Mouse (Mus musculus) embryonic facial prominence, embryonic 15.5 days (tissue): ENCODE results near the gene Tnks2. TPM values are rescaled to one million over a fixed set of nuclear protein-coding genes. Genes with fewer than 3 reads are reported as not detected.
A peak's percentile ranks its signal among the peaks of the same experiment; 100 is the strongest.

Source experiments
- ATAC-seq: fragments of 200-750 bp; cut with Nextera tagmentation; 2 replicates; pipeline ENCODE4 v1.8.0; 2017; ENCODE audit warnings: low read depth, moderate TSS enrichment; ENCODE audit not compliant: insufficient number of reproducible peaks, low FRiP score, low TSS enrichment
- H3K27ac ChIP-seq: fragments of 300-500 bp; sonication (generic); replicated peaks from 2 replicates; pipeline ENCODE4 v1.5.1; 2015; ENCODE audit warnings: mild to moderate bottlenecking, inconsistent platforms
- H3K27me3 ChIP-seq: fragments of 300-500 bp; sonication (generic); 2 replicates; pipeline ENCODE4 v1.6.1; 2015; ENCODE audit warnings: inconsistent platforms
- H3K36me3 ChIP-seq: fragments of 300-500 bp; sonication (generic); 2 replicates; pipeline ENCODE4 v1.6.1; 2015; ENCODE audit warnings: mild to moderate bottlenecking, inconsistent platforms
- H3K4me1 ChIP-seq: fragments of 300-500 bp; sonication (generic); 2 replicates; pipeline ENCODE4 v1.6.1; 2015; ENCODE audit warnings: inconsistent platforms
- H3K4me2 ChIP-seq: fragments of 300-500 bp; sonication (generic); replicated peaks from 2 replicates; pipeline ENCODE4 v1.6.1; 2015; ENCODE audit warnings: mild to moderate bottlenecking, inconsistent platforms
- H3K4me3 ChIP-seq: fragments of 300-500 bp; sonication (generic); replicated peaks from 2 replicates; pipeline ENCODE4 v1.5.1; 2015; ENCODE audit warnings: mild to moderate bottlenecking, inconsistent platforms
- H3K9ac ChIP-seq: fragments of 300-500 bp; sonication (generic); 2 replicates; pipeline ENCODE4 v1.6.1; 2015; ENCODE audit warnings: inconsistent platforms
- H3K9me3 ChIP-seq: fragments of 300-500 bp; sonication (generic); replicated peaks from 2 replicates; pipeline ENCODE4 v1.6.1; 2016; ENCODE audit warnings: inconsistent platforms
- WGBS: fragments of 180-500 bp; shearing (Covaris S2); methylation state at CpG from one replicate; pipeline ENCODE4 v1.1.7; 2015; 5-methylcytosine and 5-hydroxymethylcytosine counted together
- polyA plus RNA-seq: library from polyadenylated mRNA; unstranded; fragments of >200 nt; fragmentation: Nextera tagmentation; extraction: Ambion mirVana; gene quantifications from 2 replicates; pipeline ENCODE4 v1.2.1, GENCODE M21; 2015

Gene Tnks2
- polyA plus RNA-seq, 1 experiment from 2014 or later = 45.4 TPM

DNA sequence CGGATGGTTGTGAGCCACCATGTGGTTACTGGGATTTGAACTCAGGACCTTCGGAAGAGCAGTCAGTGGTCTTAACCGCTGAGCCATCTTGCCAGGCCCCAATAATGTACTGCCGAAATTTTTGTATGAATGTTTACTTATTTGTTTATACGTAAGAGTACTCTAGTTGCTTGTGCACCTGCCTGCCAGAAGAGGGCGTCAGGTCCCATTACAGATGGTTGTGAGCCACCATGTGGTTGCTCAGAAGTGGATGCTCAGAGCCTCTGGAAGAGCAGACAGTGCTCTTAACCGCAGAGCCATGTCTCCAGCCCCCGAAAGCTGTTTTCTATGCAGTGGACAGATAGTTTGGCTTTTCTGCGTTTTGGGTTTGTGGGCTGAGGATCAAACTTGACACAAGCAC lies 63.7 kb downstream of the Tnks2 start:
- 47% methylated on average over 9 of the region's 9 CpGs for WGBS
- no peak for ATAC-seq

DNA sequence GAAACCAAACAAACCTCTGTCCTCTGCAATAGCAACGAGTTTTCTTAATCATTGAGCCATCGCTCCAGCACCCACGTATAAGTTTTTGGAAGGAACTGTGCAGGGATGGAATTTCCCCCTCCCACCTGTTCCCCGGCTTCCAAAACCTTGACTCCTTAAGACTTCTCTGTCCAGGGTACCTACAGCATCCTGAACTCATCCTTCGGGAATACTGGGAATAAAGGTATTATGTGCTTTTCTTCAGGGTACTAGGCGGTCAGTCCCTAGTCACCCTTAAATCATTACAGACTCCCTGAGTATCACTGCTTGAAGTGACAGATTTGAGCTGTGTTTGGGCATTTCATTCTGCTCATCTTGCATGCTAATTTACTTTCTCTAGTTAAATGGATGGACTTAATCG lies 69.3 kb downstream of the Tnks2 start:
- H3K27me3 ChIP-seq = no peaks in the 10 kb centered on the region
- peak overlapping the region; percentile 78 for H3K4me2 ChIP-seq
- no peaks in the 10 kb centered on the region for H3K36me3 ChIP-seq
- H3K9ac ChIP-seq = no peak overlapping the region
- ATAC-seq = no peak
- H3K4me3 ChIP-seq = peak overlapping the region; percentile 55; the same call in 1 of the 2 replicates
- H3K27ac ChIP-seq = no peak overlapping the region
- H3K9me3 ChIP-seq = no peaks in the 10 kb centered on the region
- 39% methylated on average over 7 of the region's 7 CpGs for WGBS
- no peaks in the 10 kb centered on the region for H3K4me1 ChIP-seq

More for the DNA sequence above, 63.7 kb downstream of the Tnks2 start:
- Histone ChIP-seq H3K4me1 (peaks cover 5% of the 10 kb centered on the region), H3K9me3 (no peaks in the 10 kb centered on the region), H3K9ac (no peak overlapping the region), H3K27me3 (no peaks in the 10 kb centered on the region), H3K36me3 (peaks cover 21% of the 10 kb centered on the region), H3K4me2 (no peak overlapping the region), H3K27ac (no peak overlapping the region), H3K4me3 (no peak overlapping the region)

DNA sequence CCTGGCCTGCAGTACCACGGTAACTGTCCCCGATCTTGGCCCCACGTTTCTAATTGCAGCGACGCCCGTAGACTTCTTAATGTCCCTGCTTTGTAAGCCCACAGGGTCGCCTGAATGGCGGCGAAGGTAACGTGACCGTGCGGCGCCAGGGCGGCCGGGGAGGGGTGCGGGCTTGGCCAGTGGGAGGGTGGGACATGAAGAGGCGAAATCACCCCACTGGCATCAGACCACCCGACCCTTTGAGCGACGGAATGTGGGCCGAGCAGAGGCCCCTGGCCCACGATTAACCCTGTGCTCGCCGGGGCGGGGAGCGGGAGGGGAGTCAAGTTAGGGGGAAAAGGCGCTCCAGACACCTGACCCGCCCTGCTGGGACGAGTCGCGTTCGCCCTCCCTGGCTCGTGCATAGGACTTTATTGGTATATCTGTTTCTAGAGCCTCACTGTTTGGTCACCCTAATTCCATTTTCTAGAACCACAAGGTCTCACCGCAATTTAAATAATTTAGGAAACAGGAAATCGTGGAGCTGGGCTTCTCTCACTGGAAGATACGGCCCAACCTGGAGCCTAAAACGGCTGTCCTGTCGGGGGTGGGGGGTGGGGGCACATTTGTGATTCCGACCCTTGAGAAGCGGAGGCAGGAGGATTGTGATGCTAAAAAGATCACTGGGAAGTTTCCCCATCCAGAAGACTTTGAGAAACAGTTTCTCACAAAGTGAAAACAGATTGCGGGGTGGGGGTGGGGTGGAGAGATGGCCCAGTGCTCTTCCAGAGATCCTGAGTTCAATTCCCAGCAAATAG lies 70.4 kb downstream of the Tnks2 start:
- no peaks in the 10 kb centered on the region for H3K4me1 ChIP-seq
- H3K4me3 ChIP-seq = peak overlapping the region; percentile 55
- H3K4me2 ChIP-seq = peak overlapping the region; percentile 78
- H3K36me3 ChIP-seq = no peaks in the 10 kb centered on the region
- no peak overlapping the region for H3K27ac ChIP-seq
- 2% methylated on average over 41 of the region's 41 CpGs for WGBS
- no peaks in the 10 kb centered on the region for H3K9me3 ChIP-seq
- H3K27me3 ChIP-seq = no peaks in the 10 kb centered on the region
- ATAC-seq = peak; percentile 65
- H3K9ac ChIP-seq = peak overlapping the region; percentile 36

DNA sequence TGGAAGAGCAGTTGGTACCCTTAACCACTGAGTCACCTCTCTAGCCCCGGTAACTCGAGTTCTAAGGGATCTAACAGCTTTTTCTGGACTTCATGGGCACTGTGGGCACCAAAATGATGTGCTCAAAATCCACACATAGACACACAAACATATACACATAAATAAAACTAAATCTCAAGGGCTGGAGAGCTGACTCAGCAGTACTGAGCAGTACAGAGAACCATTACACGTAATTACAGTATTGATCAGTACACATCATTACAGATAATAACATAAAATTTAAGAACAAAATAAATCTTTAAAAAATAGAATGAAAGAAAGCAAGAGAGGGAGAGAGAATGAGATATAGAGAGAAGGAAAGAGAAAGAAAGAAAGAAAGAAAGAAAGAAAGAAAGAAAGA lies 75.1 kb downstream of the Tnks2 start:
- Histone ChIP-seq H3K4me2 (no peak overlapping the region), H3K4me1 (0 out of 2 replicates have a peak, but pooled peaks cover 3% of the 10 kb centered on the region), H3K9ac (no peak overlapping the region), H3K9me3 (no peaks in the 10 kb centered on the region), H3K27me3 (no peaks in the 10 kb centered on the region), H3K4me3 (no peak overlapping the region), H3K36me3 (no peaks in the 10 kb centered on the region), H3K27ac (no peak overlapping the region)
- WGBS = 85% methylated on average over 3 of the region's 3 CpGs
- no peak for ATAC-seq

DNA sequence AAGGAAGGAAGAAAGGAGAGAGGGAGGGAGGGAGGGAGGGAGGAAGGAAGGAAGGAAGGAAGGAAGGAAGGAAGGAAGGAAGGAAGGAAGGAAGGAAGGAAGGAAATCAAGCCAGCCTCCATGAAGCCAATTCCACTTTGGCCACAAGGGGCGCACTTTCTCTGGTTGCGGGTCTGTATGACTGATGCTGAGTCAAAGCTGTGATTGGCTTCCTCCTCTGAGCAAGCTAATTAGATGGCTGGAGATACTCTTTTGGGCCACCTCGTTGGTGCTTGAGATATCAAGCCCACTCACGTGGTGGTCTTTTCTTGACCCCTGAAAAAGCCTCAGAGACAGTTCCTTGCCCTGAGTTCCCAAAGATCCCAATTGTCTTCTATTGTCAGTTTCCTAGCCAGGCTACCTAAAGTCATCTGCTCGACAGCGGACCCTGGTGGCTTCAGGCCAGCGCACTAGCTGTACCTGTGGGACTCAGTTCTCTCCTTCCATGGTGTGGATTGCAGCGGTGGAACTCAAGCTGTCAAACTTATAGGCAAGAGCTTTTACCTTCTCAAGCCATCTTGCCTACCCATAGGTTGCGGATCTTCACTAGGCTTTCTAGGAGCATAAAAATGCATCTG lies 75.8 kb downstream of the Tnks2 start:
- no peak overlapping the region for H3K4me3 ChIP-seq
- 0 out of 2 replicates have a peak, but pooled peaks cover 3% of the 10 kb centered on the region for H3K4me1 ChIP-seq
- no peaks in the 10 kb centered on the region for H3K9me3 ChIP-seq
- 26% methylated on average over 9 of the region's 9 CpGs for WGBS
- ATAC-seq = no peak
- H3K9ac ChIP-seq = no peak overlapping the region
- H3K27ac ChIP-seq = no peak overlapping the region
- no peaks in the 10 kb centered on the region for H3K36me3 ChIP-seq
- H3K4me2 ChIP-seq = no peak overlapping the region
- no peaks in the 10 kb centered on the region for H3K27me3 ChIP-seq

DNA sequence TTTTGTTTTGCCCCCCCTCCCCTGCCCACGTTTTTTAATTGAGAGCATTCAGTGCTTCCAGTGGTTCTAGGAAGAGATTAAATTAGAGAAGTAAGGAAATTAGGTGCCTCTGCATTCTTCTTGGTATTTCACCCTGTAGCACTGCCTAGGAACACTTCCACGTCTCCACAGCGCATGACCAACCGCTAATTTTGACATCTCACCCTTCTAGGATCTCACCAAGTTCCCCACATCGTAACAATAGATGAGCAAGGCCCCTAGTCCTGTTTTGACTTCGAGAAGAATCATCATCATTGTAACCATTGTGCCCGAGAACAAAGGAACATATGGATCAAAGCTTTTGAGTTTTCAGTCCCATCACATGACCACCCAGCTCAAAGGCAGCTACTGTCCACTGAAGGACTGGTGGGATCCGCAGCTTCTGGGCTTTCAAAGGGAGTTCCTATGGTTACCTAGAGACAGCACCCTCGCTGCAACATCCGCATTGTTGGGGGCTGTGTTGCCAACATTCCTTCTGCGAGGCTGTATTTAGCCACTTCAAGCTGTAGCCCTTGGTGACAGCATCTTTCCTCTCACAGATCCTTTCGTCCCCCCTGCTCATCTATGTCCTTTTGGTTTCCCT lies 76.5 kb downstream of the Tnks2 start:
- Histone ChIP-seq H3K4me3 (no peak overlapping the region), H3K9ac (no peak overlapping the region), H3K36me3 (no peaks in the 10 kb centered on the region), H3K27me3 (no peaks in the 10 kb centered on the region), H3K4me1 (0 out of 2 replicates have a peak, but pooled peaks cover 3% of the 10 kb centered on the region), H3K4me2 (no peak overlapping the region), H3K9me3 (no peaks in the 10 kb centered on the region), H3K27ac (no peak overlapping the region)
- ATAC-seq = no peak
- WGBS = 41% methylated on average over 12 of the region's 12 CpGs

DNA sequence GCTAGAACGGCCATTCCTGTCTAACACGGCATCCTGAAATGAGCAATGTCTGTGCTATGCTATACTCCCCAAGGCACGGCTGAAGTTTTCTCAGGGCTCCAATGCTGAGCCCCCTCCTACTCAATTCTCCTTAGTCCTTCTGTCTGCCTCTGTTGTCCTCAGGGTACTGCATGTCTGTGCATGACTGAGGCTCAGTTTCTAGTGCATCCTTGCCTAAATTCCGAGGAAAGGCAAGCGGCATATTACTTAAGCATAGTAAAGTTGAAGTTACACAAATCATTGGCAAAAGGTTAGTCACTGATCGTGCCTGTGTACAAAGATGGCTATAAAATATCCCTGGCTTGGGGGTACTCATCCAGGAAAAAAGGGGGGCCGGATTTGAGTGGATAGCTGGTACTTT lies 79.0 kb downstream of the Tnks2 start:
- no peak overlapping the region for H3K9ac ChIP-seq
- no peak overlapping the region for H3K27ac ChIP-seq
- WGBS = 54% methylated on average over 7 of the region's 7 CpGs

DNA sequence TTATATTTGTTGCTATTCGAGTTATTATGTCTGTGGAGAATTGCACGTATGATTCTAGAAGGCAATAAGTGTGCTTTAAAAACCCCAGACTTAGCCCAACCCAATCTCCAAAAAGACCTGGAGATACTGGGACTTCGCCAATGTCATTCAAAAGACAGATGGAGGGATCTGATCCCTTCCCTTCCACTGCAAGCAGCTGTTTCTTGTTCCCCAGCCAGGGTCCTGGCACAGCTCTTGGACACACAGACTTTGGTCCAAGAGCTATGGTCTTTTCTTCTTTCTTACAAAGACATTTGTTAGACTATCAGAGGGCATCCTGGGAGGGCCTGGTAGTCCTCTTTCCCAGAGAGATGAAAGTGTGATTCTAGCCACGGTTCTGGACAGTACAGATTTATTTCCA lies 82.2 kb downstream of the Tnks2 start:
- no peak for ATAC-seq
- WGBS = 72% methylated on average over 4 of the region's 4 CpGs
- no peak overlapping the region for H3K4me2 ChIP-seq
- no peak overlapping the region for H3K27ac ChIP-seq
- no peaks in the 10 kb centered on the region for H3K36me3 ChIP-seq
- H3K9ac ChIP-seq = no peak overlapping the region
- no peak overlapping the region for H3K4me3 ChIP-seq
- H3K4me1 ChIP-seq = peaks cover 9% of the 10 kb centered on the region; the same call in 1 of the 2 replicates
- H3K9me3 ChIP-seq = no peaks in the 10 kb centered on the region
- H3K27me3 ChIP-seq = no peaks in the 10 kb centered on the region

More for the DNA sequence above, 79.0 kb downstream of the Tnks2 start:
- Histone ChIP-seq H3K9me3 (no peaks in the 10 kb centered on the region), H3K4me2 (no peak overlapping the region), H3K4me3 (no peak overlapping the region), H3K36me3 (no peaks in the 10 kb centered on the region), H3K27me3 (no peaks in the 10 kb centered on the region), H3K4me1 (0 out of 2 replicates have a peak, but pooled peaks cover 3% of the 10 kb centered on the region)
- ATAC-seq = no peak

DNA sequence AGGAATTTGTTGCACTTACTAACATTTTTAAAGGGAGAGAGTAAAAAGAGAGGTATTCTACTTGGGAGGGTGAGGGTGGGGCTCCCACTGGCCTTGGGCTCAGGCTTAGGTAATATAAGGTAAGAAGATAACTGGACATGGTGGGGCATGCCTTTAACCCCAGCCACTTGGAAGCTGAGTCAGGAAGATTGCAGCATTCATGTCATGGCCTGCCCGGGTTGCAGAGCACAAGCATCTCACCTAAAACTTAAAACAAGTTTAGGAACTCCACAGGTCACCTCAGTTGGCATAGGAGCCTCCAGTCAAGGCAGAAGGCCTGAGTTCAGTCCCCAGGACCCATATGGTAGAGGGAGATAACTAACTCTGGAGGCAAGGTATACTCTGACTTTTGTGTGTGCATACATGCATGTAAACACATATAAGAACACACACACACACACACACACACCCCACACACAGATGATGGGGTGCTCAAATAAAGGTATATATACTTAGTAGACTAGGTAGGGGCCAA lies 82.9 kb downstream of the Tnks2 start:
- Histone ChIP-seq H3K4me3 (no peak overlapping the region), H3K27me3 (no peaks in the 10 kb centered on the region), H3K36me3 (no peaks in the 10 kb centered on the region), H3K4me1 (peaks cover 9% of the 10 kb centered on the region; the same call in 1 of the 2 replicates), H3K4me2 (no peak overlapping the region), H3K9ac (no peak overlapping the region), H3K9me3 (no peaks in the 10 kb centered on the region), H3K27ac (no peak overlapping the region)
- WGBS = 77% methylated on average over 1 of the region's 1 CpGs
- ATAC-seq = no peak

DNA sequence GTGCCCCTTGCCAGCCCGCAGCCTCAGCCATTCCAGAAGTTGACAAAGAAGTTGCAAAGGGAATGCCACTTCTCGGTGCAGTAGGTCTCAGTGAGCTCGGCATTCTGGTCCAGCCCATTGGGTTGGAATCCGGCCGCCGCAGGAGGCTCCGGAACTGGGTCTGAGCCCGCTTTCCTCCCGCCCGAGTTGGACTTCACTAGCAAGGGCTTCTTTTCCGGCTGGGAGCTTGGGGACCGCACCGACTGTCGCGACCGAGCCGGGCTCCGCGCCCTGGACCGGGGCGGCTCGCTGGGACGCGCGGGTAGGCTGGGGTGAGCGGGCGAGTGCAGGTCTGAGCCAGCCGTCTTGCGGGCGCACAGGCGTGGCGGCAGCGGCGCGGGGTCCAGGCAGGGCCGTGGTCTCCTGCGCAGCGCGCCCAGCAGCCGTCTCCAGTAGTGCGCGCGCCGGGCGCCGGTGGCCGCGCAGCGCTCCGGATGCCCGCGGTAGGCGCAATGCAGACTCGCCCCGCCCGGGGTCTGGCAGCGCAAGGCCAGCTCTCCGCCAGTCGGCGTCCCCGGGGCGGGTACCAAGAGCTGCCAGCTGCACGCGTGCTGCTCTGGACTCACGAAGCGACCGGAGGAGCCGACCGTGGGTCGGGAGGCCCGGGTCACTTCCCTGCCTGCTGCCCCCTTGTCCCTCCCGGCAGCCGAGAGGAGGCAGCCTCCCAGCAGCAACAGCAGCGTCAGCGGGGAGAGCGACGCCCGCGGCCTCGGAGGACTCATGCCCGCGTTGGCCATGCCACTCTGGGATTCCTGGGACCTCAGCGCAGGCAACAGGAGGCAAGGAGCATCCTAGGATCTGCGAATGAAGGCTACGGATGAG lies 84.6 kb downstream of the Tnks2 start:
- under 1% methylated on average over 72 of the region's 85 CpGs for WGBS
- H3K4me1 ChIP-seq = peaks cover 6% of the 10 kb centered on the region; the same call in 1 of the 2 replicates
- H3K27ac ChIP-seq = peak overlapping the region; percentile 95
- no peaks in the 10 kb centered on the region for H3K27me3 ChIP-seq
- peak overlapping the region; percentile 78 for H3K4me2 ChIP-seq
- H3K36me3 ChIP-seq = no peaks in the 10 kb centered on the region
- H3K4me3 ChIP-seq = peak overlapping the region; percentile 89
- ATAC-seq = peak; percentile 91
- H3K9ac ChIP-seq = peak overlapping the region; percentile 90
- no peaks in the 10 kb centered on the region for H3K9me3 ChIP-seq
